Mouse (Mus musculus): ENCODE data around the gene Trim11. TPM values are rescaled to one million over a fixed set of nuclear protein-coding genes. Genes with fewer than 3 reads are reported as not detected.

The Trim11 gene
- 51.5 TPM for polyA plus RNA-seq (2017; shearing (Covaris generic))

DNA sequence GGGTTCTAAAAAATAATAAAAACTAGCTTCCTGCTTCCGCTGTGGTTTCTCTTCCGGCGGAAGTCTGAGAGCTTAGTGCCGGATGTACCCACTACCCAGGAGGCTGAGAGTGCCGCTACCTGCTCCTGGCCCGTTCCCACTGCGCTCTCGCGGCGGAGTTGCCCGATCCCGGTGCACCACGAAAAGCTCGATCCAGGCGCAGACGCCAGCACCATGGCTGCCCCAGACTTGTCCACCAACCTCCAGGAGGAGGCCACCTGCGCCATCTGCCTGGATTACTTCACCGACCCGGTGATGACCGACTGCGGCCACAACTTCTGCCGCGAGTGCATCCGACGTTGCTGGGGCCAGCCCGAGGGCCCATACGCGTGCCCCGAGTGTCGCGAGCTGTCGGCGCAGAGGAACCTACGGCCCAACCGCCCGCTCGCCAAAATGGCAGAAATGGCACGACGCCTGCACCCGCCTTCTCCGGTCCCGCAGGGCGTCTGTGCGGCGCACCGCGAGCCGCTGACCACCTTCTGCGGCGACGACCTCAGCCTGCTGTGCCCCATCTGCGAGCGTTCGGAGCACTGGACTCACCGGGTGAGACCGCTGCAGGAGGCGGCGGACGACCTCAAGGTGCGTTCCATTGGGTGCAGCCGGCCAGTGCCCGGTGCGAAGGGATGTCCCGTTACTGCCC lies at the start of gene Trim11:
Gene Trim11 (plus strand): TSS at position 67 of the 679 bp plus-strand sequence.

DNA sequence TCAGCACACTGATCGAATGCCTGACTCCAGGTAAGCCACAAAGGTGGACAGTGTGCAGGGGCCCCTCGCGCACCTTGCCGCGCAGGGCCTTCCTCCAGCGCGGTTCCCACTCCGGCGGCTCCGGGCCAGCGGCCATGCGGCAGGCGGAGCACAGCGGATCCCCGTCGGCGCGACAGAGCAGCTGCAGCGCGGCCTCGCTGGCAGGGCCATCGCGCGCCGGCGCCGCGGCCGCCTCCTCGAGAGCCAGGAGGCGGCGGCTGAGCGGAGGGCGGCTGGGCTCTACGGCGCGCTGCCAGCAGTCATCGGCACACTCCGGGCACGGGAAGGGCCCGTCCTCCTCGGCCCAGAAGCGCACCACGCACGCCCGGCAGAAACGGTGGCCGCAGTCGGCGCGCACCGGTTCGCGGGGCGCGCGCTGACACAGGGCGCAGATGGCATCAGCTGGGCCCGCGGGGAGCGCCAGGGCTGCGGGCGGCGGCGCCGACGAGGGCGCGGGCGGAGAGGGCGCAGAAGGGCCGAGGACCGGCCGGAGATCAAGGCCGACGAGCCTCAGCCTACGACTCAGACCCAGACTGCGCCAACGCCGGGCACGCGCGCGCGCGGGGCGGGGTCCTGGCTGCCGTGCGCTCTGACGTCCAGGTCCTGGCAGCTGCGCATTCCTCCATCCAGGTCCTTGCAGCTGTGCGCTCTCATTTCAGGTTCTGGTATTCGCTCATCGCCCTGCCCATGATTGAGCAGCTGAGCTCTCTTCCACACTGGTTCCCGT lies 39.4 kb upstream of the Trim11 start, which contains the start of gene Rnf187:
Gene Rnf187 (minus strand): TSS at position 595 of the 766 bp plus-strand sequence.

DNA sequence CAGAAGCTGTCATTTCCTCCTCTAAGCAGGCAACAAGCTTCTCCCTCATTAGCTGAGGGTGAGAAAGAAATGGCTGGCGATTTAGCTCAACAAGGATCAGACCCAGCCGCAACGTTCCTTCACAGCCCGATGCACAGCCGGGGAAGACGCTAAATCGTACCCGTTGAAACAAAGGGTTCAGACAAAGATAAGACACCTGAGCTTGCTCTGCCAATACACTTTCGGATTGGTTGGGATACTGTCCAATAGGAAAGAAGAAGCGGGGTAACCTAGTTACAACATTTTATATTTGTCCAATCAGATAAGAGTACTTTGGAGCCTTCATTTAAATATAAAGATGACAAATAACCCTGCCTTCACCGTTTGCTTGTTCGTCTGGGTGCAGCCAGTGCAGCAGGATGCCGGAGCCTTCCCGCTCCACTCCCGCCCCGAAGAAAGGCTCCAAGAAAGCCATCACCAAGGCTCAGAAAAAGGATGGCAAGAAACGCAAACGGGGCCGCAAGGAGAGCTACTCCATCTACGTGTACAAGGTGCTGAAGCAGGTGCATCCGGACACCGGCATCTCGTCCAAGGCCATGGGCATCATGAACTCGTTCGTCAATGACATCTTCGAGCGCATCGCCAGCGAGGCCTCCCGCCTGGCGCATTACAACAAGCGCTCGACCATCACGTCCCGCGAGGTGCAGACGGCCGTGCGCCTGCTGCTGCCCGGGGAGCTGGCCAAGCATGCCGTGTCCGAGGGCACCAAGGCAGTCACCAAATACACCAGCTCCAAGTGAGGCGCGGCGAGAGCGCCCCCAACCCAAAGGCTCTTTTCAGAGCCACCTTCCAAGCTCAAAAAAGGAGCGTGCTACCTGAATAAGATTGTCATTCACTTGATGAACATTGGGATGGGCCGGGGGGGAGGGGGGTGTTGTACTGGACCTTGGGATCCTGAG lies 29.1 kb upstream of the Trim11 start, which contains the start of gene Hist3h2ba:
Gene Hist3h2ba (plus strand): TSS at position 379 of the 938 bp plus-strand sequence.

DNA sequence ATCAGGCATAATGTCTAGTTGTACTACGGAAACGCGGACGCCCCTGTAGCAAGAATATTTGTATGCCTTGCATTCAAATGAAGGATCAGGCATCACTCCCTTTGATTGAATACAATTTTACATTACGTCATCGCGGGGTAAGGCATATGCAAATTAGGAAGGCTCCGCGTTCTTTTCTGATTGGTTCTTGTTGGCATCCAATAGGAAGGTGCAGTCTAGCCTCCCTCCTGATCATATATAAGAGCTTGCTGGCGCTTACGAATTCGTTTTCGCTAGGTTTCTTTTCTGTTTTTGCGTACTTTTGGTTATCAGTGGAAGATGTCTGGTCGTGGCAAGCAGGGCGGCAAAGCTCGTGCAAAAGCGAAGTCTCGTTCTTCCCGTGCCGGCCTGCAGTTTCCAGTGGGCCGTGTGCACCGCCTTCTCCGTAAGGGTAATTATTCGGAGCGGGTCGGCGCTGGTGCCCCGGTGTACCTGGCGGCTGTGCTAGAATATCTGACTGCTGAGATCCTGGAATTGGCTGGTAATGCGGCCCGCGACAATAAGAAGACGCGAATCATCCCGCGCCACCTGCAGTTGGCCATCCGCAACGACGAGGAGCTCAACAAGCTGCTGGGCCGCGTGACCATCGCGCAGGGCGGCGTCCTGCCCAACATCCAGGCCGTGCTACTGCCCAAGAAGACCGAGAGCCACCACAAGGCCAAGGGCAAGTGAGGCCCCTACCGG lies 23.3 kb upstream of the Trim11 start, which contains the start of the genes Hist3h2a and Trim17:
Gene Hist3h2a (plus strand): TSS at position 266 of the 723 bp plus-strand sequence.
Gene Trim17 (plus strand): TSS at position 266 of the 723 bp plus-strand sequence.

Other genes with a start within 250 kb of the Trim11 start
- not detected for gene Olfr317, start 238.9 kb upstream of the Trim11 start, polyA plus RNA-seq (2017; shearing (Covaris generic))
- gene Olfr316, start 225.4 kb upstream of the Trim11 start, polyA plus RNA-seq (2017; shearing (Covaris generic)) = not detected
- gene Olfr315, start 204.9 kb upstream of the Trim11 start, polyA plus RNA-seq (2017; shearing (Covaris generic)) = not detected
- gene Olfr314, start 195.1 kb upstream of the Trim11 start, polyA plus RNA-seq (2017; shearing (Covaris generic)) = not detected
- not detected for gene Fam183b, start 176.1 kb upstream of the Trim11 start, polyA plus RNA-seq (2017; shearing (Covaris generic))
- gene Olfr313, start 163.1 kb upstream of the Trim11 start, polyA plus RNA-seq (2017; shearing (Covaris generic)) = not detected
- gene Olfr312, start 148.9 kb upstream of the Trim11 start, polyA plus RNA-seq (2017; shearing (Covaris generic)) = 0.20 TPM
- not detected for gene Olfr311, start 138.8 kb upstream of the Trim11 start, polyA plus RNA-seq (2017; shearing (Covaris generic))
- 5.2 TPM for gene Gm12258, start 130.9 kb upstream of the Trim11 start, polyA plus RNA-seq (2017; shearing (Covaris generic))
- gene 2810021J22Rik, start 110.9 kb upstream of the Trim11 start, polyA plus RNA-seq (2017; shearing (Covaris generic)) = 4.9 TPM
- 6.8 TPM for gene Zfp39, start 73.9 kb upstream of the Trim11 start, polyA plus RNA-seq (2017; shearing (Covaris generic))
- gene Btnl10, start 60.2 kb upstream of the Trim11 start, polyA plus RNA-seq (2017; shearing (Covaris generic)) = 0.20 TPM
- gene Rnf187, start 39.2 kb upstream of the Trim11 start, polyA plus RNA-seq (2017; shearing (Covaris generic)) = 225 TPM
- 16.1 TPM for gene Hist3h2ba, start 29.2 kb upstream of the Trim11 start, polyA plus RNA-seq (2017; shearing (Covaris generic))
- 34.0 TPM for gene Hist3h2a, start 23.4 kb upstream of the Trim11 start, polyA plus RNA-seq (2017; shearing (Covaris generic))
- gene Trim17, start 23.4 kb upstream of the Trim11 start, polyA plus RNA-seq (2017; shearing (Covaris generic)) = 0.36 TPM
- gene Obscn, start 158.3 kb downstream of the Trim11 start, polyA plus RNA-seq (2017; shearing (Covaris generic)) = not detected
- 16.6 TPM for gene Iba57, start 185.6 kb downstream of the Trim11 start, polyA plus RNA-seq (2017; shearing (Covaris generic))
- gene Gjc2, start 205.1 kb downstream of the Trim11 start, polyA plus RNA-seq (2017; shearing (Covaris generic)) = not detected
- gene Guk1, start 214.1 kb downstream of the Trim11 start, polyA plus RNA-seq (2017; shearing (Covaris generic)) = 55.2 TPM
- gene Mrpl55, start 224.4 kb downstream of the Trim11 start, polyA plus RNA-seq (2017; shearing (Covaris generic)) = 29.3 TPM
- gene 2310033P09Rik, start 230.2 kb downstream of the Trim11 start, polyA plus RNA-seq (2017; shearing (Covaris generic)) = 47.7 TPM

Data from naive thymus-derived CD4-positive, alpha-beta T cell, adult 5 months (primary cell).